Mouse (Mus musculus) heart, embryonic 11.5 days (tissue): ENCODE data around the gene Zkscan17. TPM values are rescaled to one million over a fixed set of nuclear protein-coding genes. Genes with fewer than 3 reads are reported as not detected.

ENCODE experiments used
- polyA plus RNA-seq: library from polyadenylated mRNA; unstranded; fragments of >200 nt; fragmentation: Nextera tagmentation; extraction: Ambion mirVana; gene quantifications from 2 replicates; pipeline ENCODE4 v1.2.1, GENCODE M21; 2014

The Zkscan17 gene
- polyA plus RNA-seq, 1 experiment from 2014 or later: 12.8 TPM

Other genes with a start within 250 kb of the Zkscan17 start
- gene Wnt3a, start 236.0 kb downstream of the Zkscan17 start, polyA plus RNA-seq: not detected in 2 replicates
- gene Wnt9a, start 219.8 kb downstream of the Zkscan17 start, polyA plus RNA-seq: 1.3 and 1.6 TPM in 2 replicates
- gene Prss38, start 151.1 kb downstream of the Zkscan17 start, polyA plus RNA-seq: not detected in 2 replicates
- gene Jmjd4, start 76.7 kb downstream of the Zkscan17 start, polyA plus RNA-seq: 11.3 and 13.0 TPM in 2 replicates
- gene Snap47, start 75.6 kb downstream of the Zkscan17 start, polyA plus RNA-seq: 117 and 124 TPM in 2 replicates
- 5.8 and 6.2 TPM in 2 replicates for gene Zfp867, start 54.3 kb downstream of the Zkscan17 start, polyA plus RNA-seq
- 0.16 TPM in 1 of 2 replicates, not detected in the other for gene Nlrp3, start 14.8 kb upstream of the Zkscan17 start, polyA plus RNA-seq
- not detected in 2 replicates for gene Olfr222, start 49.5 kb upstream of the Zkscan17 start, polyA plus RNA-seq
- not detected in 2 replicates for gene Olfr223, start 66.5 kb upstream of the Zkscan17 start, polyA plus RNA-seq
- 51.1 and 54.2 TPM in 2 replicates for gene Mprip, start 134.6 kb upstream of the Zkscan17 start, polyA plus RNA-seq